Mouse (Mus musculus) adrenal gland (tissue): Measurements from ENCODE around the gene Methig1.
"Not testable (repeated sequence)": the region's sequence is repeated elsewhere in the genome, so short reads cannot be mapped to it uniquely, and the experiment has no call there.

Experiments used
- intact Hi-C: fragments of 180-260 bp; cut with DNase I; formaldehyde crosslinking; loops from one replicate; pipeline ENCODE4 v1.15.1; 2025
- long read RNA-seq, 2 experiments: library from polyadenylated mRNA; unstranded; transcript quantifications; one replicate each; pipeline ENCODE4 v2.0.0; 2020; ENCODE audit warnings: borderline replicate concordance in 1 of 2; ENCODE audit not compliant: insufficient replicate concordance in 1 of 2

Gene Methig1
- long read RNA-seq, experiment 1, result 0 reads
- long read RNA-seq, experiment 2, result 0 reads

GRCm38 (mm10) chr15:100352711-100353250 lies at the start of gene Methig1, which contains the start of gene Mettl7a2:
Gene Methig1 (plus strand): TSS chr15:100353149.
Gene Mettl7a2 (plus strand): TSS chr15:100353200.
- intact Hi-C loops, result no loop called here

- intact Hi-C loops, result no loop called here
Observed at GRCm38 (mm10) chr15:100303428-100304018, 49.4 kb upstream of the Methig1 start.

GRCm38 (mm10) chr15:100304019-100304991 lies 48.6 kb upstream of the Methig1 start, which contains the start of gene Mettl7a1:
Gene Mettl7a1 (plus strand): TSS chr15:100304140.
- intact Hi-C loops, result no loop called here

GRCm38 (mm10) chr15:100306201-100306600 lies 46.7 kb upstream of the Methig1 start:
- intact Hi-C loops, result no loop called here

GRCm38 (mm10) chr15:100307438-100308096 lies 45.4 kb upstream of the Methig1 start:
- intact Hi-C loops, result not testable (repeated sequence)

GRCm38 (mm10) chr15:100312346-100312745 lies 40.6 kb upstream of the Methig1 start:
- intact Hi-C loops, result no loop called here

- intact Hi-C loops, result no loop called here
Observed at GRCm38 (mm10) chr15:100314448-100315145, 38.4 kb upstream of the Methig1 start.

- intact Hi-C loops, result not testable (repeated sequence)
Observed at GRCm38 (mm10) chr15:100318014-100318671, 34.8 kb upstream of the Methig1 start.

GRCm38 (mm10) chr15:100319884-100320283 lies 33.1 kb upstream of the Methig1 start:
- intact Hi-C loops, result no loop called here

- intact Hi-C loops, result no loop called here
Observed at GRCm38 (mm10) chr15:100320295-100320905, 32.5 kb upstream of the Methig1 start.

- intact Hi-C loops, result no loop called here
Observed at GRCm38 (mm10) chr15:100321134-100321533, 31.8 kb upstream of the Methig1 start.

- intact Hi-C loops, result no loop called here
Observed at GRCm38 (mm10) chr15:100324021-100324591, 28.8 kb upstream of the Methig1 start.

GRCm38 (mm10) chr15:100325235-100325634 lies 27.7 kb upstream of the Methig1 start:
- intact Hi-C loops, result no loop called here

GRCm38 (mm10) chr15:100328089-100328488 lies 24.9 kb upstream of the Methig1 start:
- intact Hi-C loops, result not testable (repeated sequence)

GRCm38 (mm10) chr15:100329336-100329735 lies 23.6 kb upstream of the Methig1 start:
- intact Hi-C loops, result not testable (repeated sequence)

GRCm38 (mm10) chr15:100330739-100331138 lies 22.2 kb upstream of the Methig1 start:
- intact Hi-C loops, result no loop called here

- intact Hi-C loops, result not testable (repeated sequence)
Observed at GRCm38 (mm10) chr15:100332077-100332961, 20.6 kb upstream of the Methig1 start.

- intact Hi-C loops, result no loop called here
Observed at GRCm38 (mm10) chr15:100334629-100335028, 18.3 kb upstream of the Methig1 start, which contains the start of gene Mettl7a3. Gene Mettl7a3 (plus strand): TSS chr15:100334929.
